Mouse (Mus musculus) spleen, embryonic (tissue): ENCODE data around the gene Snai3.

Source experiments
- CTCF ChIA-PET: fragments of 350-600 bp; sonication (Branson Sonifier 250); formaldehyde crosslinking; loops from one replicate; lab custom pipeline; 2022; lab: Charles Lee

The Snai3 gene

GRCm38 (mm10) chr8:122460524-122461472, at the start of gene Snai3:
TSS of gene Snai3 (minus strand) at chr8:122460733.
- CTCF ChIA-PET: no interaction called here

GRCm38 (mm10) chr8:122500856-122501255, 40.3 kb upstream of the Snai3 start:
- CTCF ChIA-PET: interaction anchor here (1.9 kb wide), 1 partner anchor 51 kb away, joined by 14 read pairs; no protein-coding TSS in a partner anchor

- CTCF ChIA-PET: interaction anchor here (1.1 kb wide), 1 partner anchor 52 kb away, joined by 4 read pairs; no protein-coding TSS in a partner anchor
Observed at GRCm38 (mm10) chr8:122497912-122498311, 37.4 kb upstream of the Snai3 start.

GRCm38 (mm10) chr8:122497016-122497734, 36.6 kb upstream of the Snai3 start:
- CTCF ChIA-PET: interaction anchor here (0.6 to 0.9 kb wide), 3 partner anchors 52 to 793 kb away, joined by 3 to 6 read pairs (median 3); no protein-coding TSS in a partner anchor

GRCm38 (mm10) chr8:122488387-122488786, 27.9 kb upstream of the Snai3 start:
- CTCF ChIA-PET: no interaction called here

- CTCF ChIA-PET: no interaction called here
Observed at GRCm38 (mm10) chr8:122484831-122485230, 24.3 kb upstream of the Snai3 start.

GRCm38 (mm10) chr8:122483877-122484276, 23.3 kb upstream of the Snai3 start:
- CTCF ChIA-PET: no interaction called here

- CTCF ChIA-PET: interaction anchor here (0.8 kb wide), 1 partner anchor 9 kb away, joined by 6 read pairs; no protein-coding TSS in a partner anchor
Observed at GRCm38 (mm10) chr8:122482448-122482847, 21.9 kb upstream of the Snai3 start.

- CTCF ChIA-PET: no interaction called here
Observed at GRCm38 (mm10) chr8:122475580-122476320, 15.2 kb upstream of the Snai3 start, which contains the start of the genes Rnf166 and Ctu2. TSS of gene Rnf166 (minus strand) at chr8:122476064. TSS of gene Ctu2 (plus strand) at chr8:122476143.

GRCm38 (mm10) chr8:122474951-122475560, 14.5 kb upstream of the Snai3 start:
- CTCF ChIA-PET: interaction anchor here (0.7 to 1.1 kb wide), 2 partner anchors 46 to 161 kb away, joined by 3 to 8 read pairs; no protein-coding TSS in a partner anchor

- CTCF ChIA-PET: interaction anchor here (0.5 kb wide), 1 partner anchor 44 kb away, joined by 5 read pairs; no protein-coding TSS in a partner anchor
Observed at GRCm38 (mm10) chr8:122473911-122474421, 13.4 kb upstream of the Snai3 start.

- CTCF ChIA-PET: no interaction called here
Observed at GRCm38 (mm10) chr8:122470691-122471090, 10.2 kb upstream of the Snai3 start.

GRCm38 (mm10) chr8:122469965-122470364, 9.4 kb upstream of the Snai3 start:
- CTCF ChIA-PET: no interaction called here

- CTCF ChIA-PET: no interaction called here
Observed at GRCm38 (mm10) chr8:122469407-122469806, 8.9 kb upstream of the Snai3 start.

GRCm38 (mm10) chr8:122467816-122468215, 7.3 kb upstream of the Snai3 start:
- CTCF ChIA-PET: no interaction called here

GRCm38 (mm10) chr8:122464985-122465384, 4.5 kb upstream of the Snai3 start:
- CTCF ChIA-PET: interaction anchor here (0.7 kb wide), 1 partner anchor 301 kb away, joined by 4 read pairs; no protein-coding TSS in a partner anchor

GRCm38 (mm10) chr8:122463651-122464640, 3.4 kb upstream of the Snai3 start:
- CTCF ChIA-PET: interaction anchor here (0.6 to 0.7 kb wide), 2 partner anchors 302 to 826 kb away, joined by 3 to 4 read pairs; no protein-coding TSS in a partner anchor

GRCm38 (mm10) chr8:122462510-122462909, 2.0 kb upstream of the Snai3 start:
- CTCF ChIA-PET: no interaction called here
